Mouse (Mus musculus) testis, postnatal 14 days (tissue): ENCODE results near the gene 6030498E09Rik.

ENCODE experiments used
- DNase-seq: peaks from one replicate; pipeline ENCODE4 v3.0.0; 2021; ENCODE audit warnings: low spot score

The 6030498E09Rik gene

DNA sequence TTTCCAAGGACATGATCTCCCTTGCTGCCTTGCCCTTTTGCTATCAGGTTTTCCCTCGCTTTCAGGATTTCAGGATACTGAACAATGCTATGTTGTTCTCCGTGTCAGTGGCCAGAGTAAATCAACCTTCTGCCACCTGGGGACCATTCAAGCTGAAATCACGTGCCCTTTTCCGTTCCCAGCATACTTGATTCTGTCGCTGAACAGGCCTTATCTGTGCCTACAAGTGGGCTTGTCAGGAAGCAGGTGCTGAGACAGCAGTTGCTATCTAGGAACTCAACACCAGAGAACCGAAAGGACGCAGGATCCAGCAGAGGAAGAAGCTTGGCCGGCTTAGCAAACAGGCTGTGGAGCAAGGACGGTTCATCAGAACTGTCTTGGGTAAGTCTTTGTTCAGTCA lies at the start of gene 6030498E09Rik:
Gene 6030498E09Rik, plus strand, starts transcription at position 194 of the 400 bp plus-strand sequence.
- DNase-seq: no peak

DNA sequence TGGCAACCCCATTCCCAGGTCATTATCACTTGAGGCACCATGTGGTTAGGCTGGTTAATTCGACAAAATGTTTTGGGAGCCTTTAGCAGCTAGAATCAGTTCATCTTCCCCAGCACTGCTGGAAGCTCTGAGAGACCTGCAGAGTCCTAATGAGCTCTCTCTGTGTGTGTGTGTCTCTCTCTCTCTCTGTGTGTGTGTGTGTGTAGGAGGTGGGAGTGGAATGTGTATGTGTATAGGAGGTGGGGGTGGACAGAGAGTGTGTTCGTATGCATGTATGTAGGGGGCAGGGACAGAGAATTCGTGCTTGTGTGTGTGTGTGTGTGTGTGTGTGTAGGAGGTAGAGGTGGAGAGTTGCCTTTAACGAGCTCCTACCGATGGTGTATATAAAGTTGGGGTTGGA lies 42.4 kb upstream of the 6030498E09Rik start:
- no peak for DNase-seq

DNA sequence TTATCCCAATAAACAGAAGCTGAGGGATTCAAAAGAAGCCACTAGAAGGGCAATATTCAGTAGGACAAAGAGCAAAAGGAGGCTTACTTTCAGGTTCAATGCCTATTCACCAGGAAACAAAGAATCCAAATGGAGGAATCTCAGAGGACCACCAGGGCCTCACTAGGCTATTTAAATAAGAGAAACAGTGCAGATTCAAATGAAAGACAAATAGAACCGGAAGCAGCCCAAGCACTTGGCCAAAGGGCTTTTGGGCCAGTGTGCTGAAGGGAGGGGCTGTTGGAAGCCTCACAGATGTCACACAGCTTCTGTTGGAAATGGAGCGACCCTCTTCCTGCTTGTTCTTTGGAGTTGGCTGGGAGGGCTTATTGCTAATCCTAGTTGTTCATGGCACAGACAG lies 41.8 kb upstream of the 6030498E09Rik start:
- DNase-seq: no peak

DNA sequence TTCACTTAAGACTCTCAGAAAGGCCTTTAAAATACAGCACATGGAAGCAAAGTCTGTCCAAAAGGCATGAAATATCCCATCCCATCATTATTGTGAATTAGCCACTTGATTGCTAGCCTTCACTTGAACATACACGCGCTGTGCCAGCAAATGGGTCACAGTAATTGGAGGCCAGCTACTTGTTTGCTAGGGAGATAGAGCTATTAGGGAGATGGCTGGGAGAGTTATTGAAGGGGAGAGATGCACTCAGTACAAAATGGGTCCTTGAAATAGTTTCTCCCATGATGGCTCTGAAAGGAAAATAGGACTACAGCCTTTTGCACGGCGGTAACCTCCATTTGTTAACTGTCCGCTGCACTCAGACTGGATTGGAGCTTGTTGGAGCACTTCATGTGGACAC lies 38.8 kb upstream of the 6030498E09Rik start:
- no peak for DNase-seq

DNA sequence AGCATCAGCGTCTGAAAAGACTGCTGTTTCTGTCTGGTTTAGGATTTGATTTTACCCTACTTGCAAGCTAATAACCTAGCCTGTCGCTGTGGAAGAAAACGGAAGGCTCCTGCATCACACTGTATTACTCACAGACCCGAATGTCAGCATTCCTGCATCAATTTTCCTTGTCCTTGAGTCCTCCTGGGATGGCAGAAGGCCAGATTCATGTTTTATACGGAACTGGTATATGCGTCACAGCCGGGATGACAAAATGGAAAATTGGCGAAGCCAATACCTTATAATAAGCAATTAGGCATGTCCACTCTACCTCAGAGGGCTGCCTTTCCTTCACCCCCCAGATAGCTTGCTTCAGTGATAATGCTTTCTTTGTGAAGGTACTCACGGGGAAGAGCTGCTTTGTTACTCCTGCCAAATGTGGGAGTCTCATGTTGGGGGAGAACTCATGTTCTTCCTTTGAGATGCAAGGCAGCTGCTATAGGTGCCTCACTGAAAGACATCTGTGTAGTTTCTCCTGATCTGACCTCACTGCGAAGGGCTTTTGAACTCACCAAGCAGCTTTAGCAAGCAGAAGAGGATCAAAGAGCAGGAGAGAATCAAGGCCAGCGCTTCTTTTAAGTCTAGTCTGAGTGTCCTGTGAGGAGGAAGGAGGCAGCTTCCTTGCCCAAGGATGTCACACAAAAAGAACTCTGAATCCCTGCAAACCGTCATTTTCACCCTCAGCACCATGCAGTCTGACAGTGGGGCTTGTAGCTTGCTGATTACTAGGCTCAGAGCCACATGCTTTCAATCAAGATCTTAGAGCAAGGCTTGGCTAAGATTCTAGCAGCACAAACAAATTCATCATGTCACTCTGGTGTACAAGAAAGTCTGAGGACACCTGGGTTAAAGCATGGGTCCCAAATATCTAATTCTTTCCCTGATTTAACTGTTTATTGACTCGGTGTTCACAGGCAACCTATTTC lies 37.3 kb upstream of the 6030498E09Rik start:
- no peak for DNase-seq

DNA sequence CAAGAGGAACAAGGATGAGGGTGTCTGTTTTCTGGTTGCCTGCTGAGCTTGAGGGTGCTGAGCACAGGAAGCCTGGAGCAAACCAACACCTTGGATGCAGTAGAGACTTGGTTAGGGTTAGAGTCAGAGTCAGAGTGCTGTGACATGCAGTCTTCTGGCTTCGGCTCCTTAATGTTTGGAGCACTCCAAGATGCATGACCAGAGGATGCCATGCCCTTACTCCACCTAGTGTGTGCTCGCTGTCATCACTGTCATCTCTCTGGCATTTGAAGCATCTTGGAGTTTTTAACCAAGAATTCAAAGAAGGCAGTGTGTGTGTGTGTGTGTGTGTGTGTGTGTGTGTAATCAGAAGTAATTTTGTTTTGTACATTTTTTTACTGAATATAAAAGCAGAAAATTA lies 1.0 kb upstream of the 6030498E09Rik start:
- DNase-seq: no peak

DNA sequence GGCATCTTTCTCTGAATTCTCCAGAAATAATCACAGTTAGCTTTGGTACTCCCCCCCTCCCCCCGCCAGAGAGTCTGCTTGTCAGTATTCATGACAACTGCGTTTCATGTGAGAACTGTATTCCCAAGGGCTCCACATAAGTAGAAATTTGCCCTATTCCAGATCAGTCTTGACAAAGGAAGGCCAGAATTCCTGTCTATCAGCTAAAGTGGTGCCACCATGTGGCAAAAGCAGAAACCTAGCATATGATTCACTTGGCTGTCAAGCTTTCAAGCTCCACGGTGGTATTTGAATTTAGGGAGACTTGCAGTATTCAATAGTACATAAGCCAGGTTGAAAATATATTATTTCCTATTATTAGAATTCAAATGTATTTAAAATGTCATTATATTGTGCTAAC lies 585 bp upstream of the 6030498E09Rik start:
- DNase-seq: no peak

DNA sequence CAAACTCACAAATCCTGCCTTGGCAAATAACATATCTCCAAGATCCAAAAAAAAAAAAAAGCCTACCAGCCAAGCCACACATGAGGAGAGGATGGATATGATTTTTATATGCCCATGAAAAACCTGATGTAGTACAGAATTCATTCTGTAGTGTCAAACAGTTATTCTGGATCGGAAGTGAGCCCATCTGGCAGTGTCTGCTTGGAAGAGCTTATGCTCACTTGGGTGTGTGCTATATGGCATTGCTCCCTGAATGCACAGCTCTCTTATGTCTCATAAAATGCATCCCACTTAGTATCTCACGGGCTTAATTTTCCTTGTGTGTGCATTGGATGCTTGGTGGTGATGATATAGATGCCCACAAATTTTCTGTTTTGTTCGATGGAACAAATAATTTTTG lies 21.9 kb downstream of the 6030498E09Rik start:
- no peak for DNase-seq

DNA sequence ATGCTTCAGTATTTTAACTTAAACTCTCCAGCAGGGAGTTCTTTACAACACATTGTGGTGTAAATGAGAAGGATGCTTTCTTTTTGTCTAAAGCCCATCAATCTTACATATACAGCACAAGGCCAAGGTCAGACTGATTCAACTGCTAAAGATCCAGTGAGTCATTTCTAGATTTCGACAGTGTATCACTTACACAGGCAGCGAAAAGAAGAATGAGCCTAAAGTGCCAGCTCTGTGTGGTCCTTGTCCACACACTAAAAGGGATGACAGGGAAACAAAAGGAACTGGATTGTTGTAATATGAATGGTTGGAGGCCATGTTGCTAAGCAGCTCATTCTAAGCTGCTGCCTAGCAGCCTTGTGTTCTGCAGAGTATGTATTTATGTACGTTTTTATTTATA lies 41.5 kb downstream of the 6030498E09Rik start:
- no peak for DNase-seq

DNA sequence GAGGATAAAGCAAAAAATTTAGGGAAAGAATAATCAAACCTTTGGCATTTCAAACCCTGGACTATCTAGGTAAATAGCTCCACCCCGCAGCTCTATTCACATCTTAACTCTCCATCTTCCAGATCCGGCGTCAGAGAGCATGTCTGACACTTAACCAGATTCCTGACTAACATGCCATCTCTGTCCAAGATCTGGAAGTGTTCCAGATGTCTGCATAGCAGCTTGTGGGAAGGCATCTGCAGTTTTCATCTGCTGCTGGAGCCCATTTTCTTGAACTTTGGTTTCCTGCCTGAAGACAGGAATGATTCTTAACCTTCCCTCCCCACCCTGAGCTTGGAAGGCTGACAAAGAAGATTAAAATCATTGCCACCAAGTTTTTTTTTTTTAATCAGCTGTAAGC lies 44.4 kb downstream of the 6030498E09Rik start:
- no peak for DNase-seq

DNA sequence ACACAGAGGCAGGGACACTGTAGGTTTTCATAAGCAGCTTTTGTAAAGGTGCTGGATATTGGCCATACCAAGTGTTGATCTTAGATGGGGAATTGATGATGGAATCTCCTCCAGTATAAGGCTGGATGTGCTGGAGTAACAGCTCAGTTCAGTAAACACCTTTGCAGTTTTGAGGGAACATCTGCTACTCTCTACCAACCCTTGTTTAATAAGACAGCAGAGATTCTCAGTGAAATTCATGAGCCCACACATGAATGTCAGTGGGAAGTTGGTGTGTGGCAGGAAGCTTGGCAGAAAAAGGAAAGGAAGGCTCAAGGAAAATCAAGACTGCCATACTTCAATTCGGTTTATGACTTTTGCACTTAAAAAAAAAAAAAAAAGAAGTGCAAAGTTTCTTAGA lies 186.1 kb downstream of the 6030498E09Rik start:
- no peak for DNase-seq

DNA sequence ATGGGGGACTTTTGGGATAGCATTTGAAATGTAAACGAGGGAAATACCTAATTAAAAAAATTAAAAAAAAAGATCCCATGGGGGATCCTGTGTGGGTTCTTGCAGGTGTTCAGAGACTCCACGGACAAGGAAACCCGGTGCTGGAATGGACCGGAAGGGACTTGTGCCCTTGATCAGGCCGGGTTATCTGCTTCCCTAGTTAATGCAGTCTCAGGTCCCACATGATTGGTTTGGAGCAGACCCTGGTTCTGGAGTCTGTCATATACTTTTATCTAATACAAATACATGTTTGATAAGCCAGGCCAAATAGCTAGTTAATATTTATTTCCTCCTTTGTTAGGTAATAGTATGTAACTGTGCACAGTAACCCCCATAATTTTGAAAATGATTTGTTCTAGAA lies 223.8 kb downstream of the 6030498E09Rik start:
- DNase-seq: no peak
